Comparison of ENCODE assay signal across 9 mouse cellular contexts in genomic region chr3:14667126-14667525, GRCm38 (mm10). TPM values are rescaled to one million over a fixed set of nuclear protein-coding genes. Genes with fewer than 3 reads are reported as not detected.
DNase-seq lines count a peak whose midpoint lies in the region; ATAC-seq and TF ChIP-seq lines count a peak whose summit lies in the region.
"Had no signal": no experiment of that assay in that cellular context is flagged by ENCODE, and none has a peak within 500 bp of the region (broad histone marks: within the 10 kb centered on the region; RNA-seq: fewer than 3 reads in every experiment).

No protein-coding gene starts in this region.

- H3K9me3 ChIP-seq in G1E (replicated peaks), result no peaks in the 10 kb centered on the region
- no peaks in the 10 kb centered on the region for H3K9me3 ChIP-seq in midbrain, embryonic 14.5 days (ENCODE audit: control insufficient read depth, low read length)

- no peak overlapping the region for H3K27ac ChIP-seq in midbrain, embryonic 14.5 days (replicated peaks; ENCODE audit: low read depth, low read length)

- no peak for TF ChIP-seq POLR2A in brain, embryonic 14.5 days (IDR thresholded peaks at IDR 0.05; ENCODE audit: borderline replicate concordance, extremely low read depth, insufficient read depth, insufficient read length, poor library complexity, severe bottlenecking)

- no peak overlapping the region for H3K4me2 ChIP-seq in midbrain, embryonic 14.5 days (ENCODE audit: low read length)

- no peaks in the 10 kb centered on the region for H3K27me3 ChIP-seq in G1E (ENCODE audit: insufficient read depth, low read length)
- H3K27me3 ChIP-seq in midbrain, embryonic 14.5 days (ENCODE audit: control insufficient read depth, insufficient read depth, low read length), result no peaks in the 10 kb centered on the region

- 60% methylated on average over 2 of the region's 2 CpGs for WGBS in midbrain, embryonic 14.5 days

- ATAC-seq in G1E (ENCODE audit: extremely low read depth, insufficient number of reproducible peaks, low FRiP score, poor library complexity, severe bottlenecking), result peak; percentile 45; the same call in 1 of the 2 replicates
- ATAC-seq in granulocyte monocyte progenitor cell, adult 5-6 weeks (replicated peaks; ENCODE audit: poor library complexity, severe bottlenecking), result peak; percentile 86
- ATAC-seq in midbrain, embryonic 14.5 days (ENCODE audit: low FRiP score, low TSS enrichment), result no peak
- no peak for ATAC-seq in erythroid progenitor cell, adult 5-6 weeks (replicated peaks; ENCODE audit: low FRiP score, poor library complexity, severe bottlenecking)

- DNase-seq in layer of hippocampus, adult 11-12 months (ENCODE audit: low spot score), result peak; percentile 39
- no peak for DNase-seq in layer of hippocampus, adult 9-11 months
- peak; percentile 18 for DNase-seq in G1E (ENCODE audit: low spot score)
- peak; percentile 44 for DNase-seq in brain, embryonic 14.5 days (ENCODE audit: low read depth)
- peak; percentile 13 to 31 for DNase-seq in layer of hippocampus, postnatal 25 days (ENCODE audit: extremely low spot score in 1 of 2, low spot score in 1 of 2)
- peak; percentile 61 for DNase-seq in midbrain, embryonic 14.5 days

- peak; percentile 54; the same call in 1 of the 2 replicates for TF ChIP-seq CTCF in G1E (IDR thresholded peaks at IDR 0.05; ENCODE audit: low read depth, low read length)
- peak; percentile 61; the same call in 1 of the 2 replicates for TF ChIP-seq CTCF in brain, embryonic 14.5 days (IDR thresholded peaks at IDR 0.05; ENCODE audit: borderline replicate concordance, extremely low read depth, insufficient read depth, insufficient read length)

- H3K36me3 ChIP-seq in G1E (replicated peaks), result no peaks in the 10 kb centered on the region
- H3K36me3 ChIP-seq in midbrain, embryonic 14.5 days (ENCODE audit: control insufficient read depth, insufficient read depth, low read length), result no peaks in the 10 kb centered on the region

- no peaks in the 10 kb centered on the region for H3K4me1 ChIP-seq in G1E (ENCODE audit: insufficient read depth, low read depth, low read length)
- no peaks in the 10 kb centered on the region for H3K4me1 ChIP-seq in midbrain, embryonic 14.5 days (ENCODE audit: control insufficient read depth, insufficient read depth, low read length)

- no peak overlapping the region for H3K4me3 ChIP-seq in G1E (ENCODE audit: low read depth, low read length)
- no peak overlapping the region for H3K4me3 ChIP-seq in midbrain, embryonic 14.5 days (replicated peaks; ENCODE audit: low read depth, low read length)
- H3K4me3 ChIP-seq: erythroblast, embryonic 14.5 days had no signal

- H3K9ac ChIP-seq in midbrain, embryonic 14.5 days (replicated peaks; ENCODE audit: low read length), result no peak overlapping the region

RNA-seq across cellular contexts. Expression of gene Car13, which starts 25.6 kb away (rescaled TPM):
- total RNA-seq in G1E (2014; fragmentation: Nextera tagmentation) (9.7 and 13.3 TPM in 2 replicates), G1E (2017) (16.9 and 17.2 TPM in 2 replicates)
- 0.72 and 0.83 TPM in 2 replicates for polyA plus RNA-seq in G1E (2012)
- polyA plus RNA-seq in brain, embryonic 14.5 days (2012; rRNA removed), result 0.81 and 1.3 TPM in 2 replicates
- total RNA-seq in granulocyte monocyte progenitor cell, adult 5-6 weeks (2014; fragmentation: Nextera tagmentation), result 2.4 and 7.4 TPM in 2 replicates
- 3.8 and 8.9 TPM in 2 replicates for total RNA-seq in granulocyte monocyte progenitor cell, adult 5-6 weeks (2017)
- under 1 TPM; 0.57 to 0.66 TPM for total RNA-seq in layer of hippocampus, postnatal 25 days (2021)
- 0.50 TPM in 1 of 2 replicates, not detected in the other for polyA plus RNA-seq in midbrain, embryonic 14.5 days (2014; fragmentation: Nextera tagmentation; extraction: Ambion mirVana)
- 5.0 and 8.6 TPM in 2 replicates for total RNA-seq in erythroid progenitor cell, adult 5-6 weeks (2015; ENCODE audit: low replicate concordance)
- total RNA-seq in erythroid progenitor cell, adult 5-6 weeks (2017; ENCODE audit: low replicate concordance), result 0.83 and 1.2 TPM in 2 replicates

RNA-seq across cellular contexts. Expression of gene 1810022K09Rik, which starts 56.0 kb away (rescaled TPM):
- total RNA-seq in G1E (2014; fragmentation: Nextera tagmentation), result 261 and 310 TPM in 2 replicates
- total RNA-seq in G1E (2017), result 564 and 764 TPM in 2 replicates
- 14.4 and 21.2 TPM in 2 replicates for polyA plus RNA-seq in G1E (2012)
- 112 and 139 TPM in 2 replicates for polyA plus RNA-seq in brain, embryonic 14.5 days (2012; rRNA removed)
- 314 and 342 TPM in 2 replicates for total RNA-seq in granulocyte monocyte progenitor cell, adult 5-6 weeks (2014; fragmentation: Nextera tagmentation)
- 608 and 857 TPM in 2 replicates for total RNA-seq in granulocyte monocyte progenitor cell, adult 5-6 weeks (2017)
- 10 to 100 TPM; 80.6 to 91.9 TPM for total RNA-seq in layer of hippocampus, postnatal 25 days (2021)
- 363 and 379 TPM in 2 replicates for polyA plus RNA-seq in midbrain, embryonic 14.5 days (2014; fragmentation: Nextera tagmentation; extraction: Ambion mirVana)
- total RNA-seq in erythroid progenitor cell, adult 5-6 weeks (2015; ENCODE audit: low replicate concordance), result 59.5 and 100 TPM in 2 replicates
- total RNA-seq in erythroid progenitor cell, adult 5-6 weeks (2017; ENCODE audit: low replicate concordance), result 92.2 and 174 TPM in 2 replicates

Comparison
In these comparisons a context has a peak if more than half of its experiments do, and no peak if none do; other contexts are left out.
1. ATAC-seq: peak in G1E (single experiment) and granulocyte monocyte progenitor cell, adult 5-6 weeks (single experiment); none in midbrain, embryonic 14.5 days (single experiment) and erythroid progenitor cell, adult 5-6 weeks (single experiment).